Comparison of ENCODE assay signal across 33 mouse cellular contexts in genomic region chr15:88998636-88999035, GRCm38 (mm10). TPM values are rescaled to one million over a fixed set of nuclear protein-coding genes. Genes with fewer than 3 reads are reported as not detected.
"Had no signal": no experiment of that assay in that cellular context is flagged by ENCODE, and none has a peak within 500 bp of the region (broad histone marks: within the 10 kb centered on the region; RNA-seq: fewer than 3 reads in every experiment).

No protein-coding gene starts in this region.

- H3K27me3 ChIP-seq: heart, embryonic 12.5 days; hindbrain, embryonic 12.5 days; intestine, embryonic 15.5 days; limb, embryonic 12.5 days had no signal

- H3K36me3 ChIP-seq: heart, embryonic 10.5 days; heart, embryonic 12.5 days; hindbrain, embryonic 10.5 days; hindbrain, embryonic 12.5 days; intestine, embryonic 15.5 days; limb, embryonic 10.5 days; limb, embryonic 12.5 days had no signal

- ATAC-seq: hindbrain, embryonic 16.5 days; inflammation-experienced regulatory T-cells, adult 6 months; intestine, embryonic 15.5 days; intestine, postnatal 0 days had no signal

- DNase-seq: gastrocnemius, adult 2 months; gastrocnemius, postnatal 10 days; gastrocnemius, postnatal 25 days; heart, adult 18-20 months; kidney, adult 18-20 months; kidney, adult 8-10 months; liver had no signal

- H3K4me3 ChIP-seq: gastrocnemius, adult 2 months; heart, embryonic 10.5 days; heart, embryonic 12.5 days; hindbrain, embryonic 10.5 days; hindbrain, embryonic 12.5 days; intestine, embryonic 15.5 days; layer of hippocampus, adult 2 months; left cerebral cortex, adult 2 months; limb, embryonic 10.5 days; limb, embryonic 12.5 days had no signal

- H3K4me2 ChIP-seq: heart, embryonic 12.5 days; hindbrain, embryonic 12.5 days; hindbrain, embryonic 14.5 days; intestine, embryonic 15.5 days; limb, embryonic 12.5 days; liver, embryonic 11.5 days had no signal

- H3K4me1 ChIP-seq: heart, embryonic 12.5 days; hindbrain, embryonic 10.5 days; hindbrain, embryonic 12.5 days; intestine, embryonic 15.5 days; limb, embryonic 12.5 days had no signal

- H3K9me3 ChIP-seq: heart, embryonic 10.5 days; heart, embryonic 12.5 days; hindbrain, embryonic 10.5 days; hindbrain, embryonic 12.5 days; intestine, embryonic 15.5 days; limb, embryonic 10.5 days; limb, embryonic 12.5 days had no signal

- H3K27ac ChIP-seq: gastrocnemius, adult 2 months; heart, embryonic 10.5 days; hindbrain, embryonic 10.5 days; hindbrain, embryonic 12.5 days; hindbrain, embryonic 14.5 days; intestine, embryonic 15.5 days; layer of hippocampus, adult 2 months; left cerebral cortex, adult 2 months; limb, embryonic 10.5 days; limb, embryonic 12.5 days had no signal

- H3K9ac ChIP-seq: heart, embryonic 12.5 days; hindbrain, embryonic 12.5 days; hindbrain, embryonic 14.5 days; intestine, embryonic 15.5 days; limb, embryonic 12.5 days had no signal

RNA-seq across cellular contexts. Expression of gene Mov10l1, which starts 15.9 kb away (rescaled TPM):
- total RNA-seq: gastrocnemius, adult 2 months; gastrocnemius, postnatal 10 days; gastrocnemius, postnatal 25 days; granulocyte monocyte progenitor cell, adult 5-6 weeks; layer of hippocampus, adult 2 months; layer of hippocampus, postnatal 10 days; layer of hippocampus, postnatal 25 days; left cerebral cortex, adult 2 months; left cerebral cortex, postnatal 36 days had no signal
- polyA plus RNA-seq: hindbrain, embryonic 10.5 days; hindbrain, embryonic 12.5 days; hindbrain, embryonic 14.5 days; inflammation-experienced regulatory T-cells, adult 6 months; intestine, embryonic 15.5 days; intestine, postnatal 0 days; kidney, embryonic 14.5 days; limb, embryonic 12.5 days had no signal

RNA-seq across cellular contexts. Expression of gene Mlc1, which starts 19.8 kb away (rescaled TPM):
- total RNA-seq: gastrocnemius, adult 2 months; granulocyte monocyte progenitor cell, adult 5-6 weeks; heart, adult 18-20 months; heart, adult 8-10 months; heart, postnatal 10 days; heart, postnatal 25 days; heart, postnatal 4 days had no signal
- polyA plus RNA-seq: heart, embryonic 10.5 days; heart, embryonic 14.5 days; intestine, embryonic 15.5 days; intestine, postnatal 0 days; kidney, embryonic 14.5 days; kidney, embryonic 16.5 days; limb, embryonic 10.5 days; limb, embryonic 12.5 days; liver, embryonic 11.5 days had no signal

RNA-seq across cellular contexts. Expression of gene Ttll8, which starts 44.4 kb away (rescaled TPM):
- total RNA-seq: gastrocnemius, adult 2 months; gastrocnemius, postnatal 10 days; gastrocnemius, postnatal 25 days; granulocyte monocyte progenitor cell, adult 5-6 weeks; heart, adult 18-20 months; heart, adult 8-10 months; heart, postnatal 10 days; heart, postnatal 25 days; heart, postnatal 4 days had no signal
- polyA plus RNA-seq: heart, embryonic 10.5 days; heart, embryonic 12.5 days; heart, embryonic 14.5 days; heart, embryonic 16.5 days; hindbrain, embryonic 12.5 days; hindbrain, embryonic 14.5 days; inflammation-experienced regulatory T-cells, adult 6 months; intestine, embryonic 15.5 days; intestine, postnatal 0 days; kidney, embryonic 14.5 days; kidney, embryonic 16.5 days; limb, embryonic 10.5 days; limb, embryonic 12.5 days; liver, embryonic 11.5 days had no signal
